Mouse (Mus musculus): ENCODE data around the gene Phldb2. TPM values are rescaled to one million over a fixed set of nuclear protein-coding genes. Genes with fewer than 3 reads are reported as not detected.

Phldb2 gene
- total and polyA plus RNA-seq, 3 experiments = not detected

- DNase-seq (ENCODE audit: low read depth, low spot score) = no peak
- H3K36me3 ChIP-seq (ENCODE audit: control insufficient read depth in 1 of 2, insufficient read depth in 2 of 2, low read length in 2 of 2) = no peaks in the 10 kb centered on the region
- H3K9ac ChIP-seq (ENCODE audit: control insufficient read depth, low read depth, low read length, poor library complexity, severe bottlenecking) = no peak overlapping the region
- no peak overlapping the region for H3K4me3 ChIP-seq (ENCODE audit: control insufficient read depth in 1 of 2, insufficient read depth in 1 of 2, low read depth in 2 of 2, low read length in 2 of 2)
- no peaks in the 10 kb centered on the region for H3K79me2 ChIP-seq (ENCODE audit: control insufficient read depth, insufficient read depth, low read length, poor library complexity)
- H3K4me1 ChIP-seq (ENCODE audit: control insufficient read depth in 1 of 2, insufficient read depth in 2 of 2, low read length in 2 of 2) = no peaks in the 10 kb centered on the region
- no peaks in the 10 kb centered on the region for H3K27me3 ChIP-seq (ENCODE audit: control insufficient read depth in 1 of 2, insufficient read depth in 2 of 2, low read length in 2 of 2)
- no peak for TF ChIP-seq BHLHE40 (IDR thresholded peaks at IDR 0.05; ENCODE audit: borderline replicate concordance, low read depth, low read length)
- TF ChIP-seq TBP (IDR thresholded peaks at IDR 0.05; ENCODE audit: low read depth, low read length) = no peak
- no peak for TF ChIP-seq UBTF (IDR thresholded peaks at IDR 0.05; ENCODE audit: borderline replicate concordance, insufficient read depth, low read depth, low read length)
- no peak for TF ChIP-seq EP300 (IDR thresholded peaks at IDR 0.05; ENCODE audit: low read depth in 1 of 2, low read length in 2 of 2)
- no peak for TF ChIP-seq ETS1 (IDR thresholded peaks at IDR 0.05; ENCODE audit: low read depth, low read length)
- TF ChIP-seq RAD21 (IDR thresholded peaks at IDR 0.05; ENCODE audit: low read depth, low read length) = no peak
- no peak for TF ChIP-seq GABPA (IDR thresholded peaks at IDR 0.05; ENCODE audit: low read depth, low read length)
- no peak for TF ChIP-seq MYB (IDR thresholded peaks at IDR 0.05; ENCODE audit: low read depth, low read length)
- TF ChIP-seq POLR2A (IDR thresholded peaks at IDR 0.05; ENCODE audit: control insufficient read depth in 1 of 2, insufficient read depth in 1 of 2, low read depth in 1 of 2, low read length in 2 of 2, poor library complexity in 1 of 2) = no peak
- H3K9me3 ChIP-seq (replicated peaks; ENCODE audit: insufficient read depth, low read length) = no peaks in the 10 kb centered on the region
- no peak overlapping the region for H3K27ac ChIP-seq (ENCODE audit: control insufficient read depth, low read depth, low read length)
Observed at GRCm38 (mm10) chr16:45956390-45956950, 3.1 kb upstream of the Phldb2 start.

- Histone ChIP-seq H3K27me3 (ENCODE audit: control insufficient read depth in 1 of 2, insufficient read depth in 2 of 2, low read length in 2 of 2) (no peaks in the 10 kb centered on the region), H3K4me1 (ENCODE audit: control insufficient read depth in 1 of 2, insufficient read depth in 2 of 2, low read length in 2 of 2) (no peaks in the 10 kb centered on the region), H3K27ac (ENCODE audit: control insufficient read depth, low read depth, low read length) (no peak overlapping the region), H3K36me3 (ENCODE audit: control insufficient read depth in 1 of 2, insufficient read depth in 2 of 2, low read length in 2 of 2) (no peaks in the 10 kb centered on the region), H3K79me2 (ENCODE audit: control insufficient read depth, insufficient read depth, low read length, poor library complexity) (no peaks in the 10 kb centered on the region), H3K4me3 (ENCODE audit: control insufficient read depth in 1 of 2, insufficient read depth in 1 of 2, low read depth in 2 of 2, low read length in 2 of 2) (no peak overlapping the region), H3K9ac (ENCODE audit: control insufficient read depth, low read depth, low read length, poor library complexity, severe bottlenecking) (no peak overlapping the region), H3K9me3 (replicated peaks; ENCODE audit: insufficient read depth, low read length) (no peaks in the 10 kb centered on the region)
- no peak for DNase-seq (ENCODE audit: low read depth, low spot score)
- TF ChIP-seq POLR2AphosphoS2 (IDR thresholded peaks at IDR 0.05; ENCODE audit: low read length) = no peak
- no peak for TF ChIP-seq ETS1 (IDR thresholded peaks at IDR 0.05; ENCODE audit: low read depth, low read length)
- no peak for TF ChIP-seq EP300 (IDR thresholded peaks at IDR 0.05; ENCODE audit: low read depth in 1 of 2, low read length in 2 of 2)
- no peak for TF ChIP-seq UBTF (IDR thresholded peaks at IDR 0.05; ENCODE audit: borderline replicate concordance, insufficient read depth, low read depth, low read length)
- TF ChIP-seq MYB (IDR thresholded peaks at IDR 0.05; ENCODE audit: low read depth, low read length) = no peak
- TF ChIP-seq RAD21 (IDR thresholded peaks at IDR 0.05; ENCODE audit: low read depth, low read length) = no peak
Observed at GRCm38 (mm10) chr16:45952501-45952900, 897 bp downstream of the Phldb2 start.

DNA sequence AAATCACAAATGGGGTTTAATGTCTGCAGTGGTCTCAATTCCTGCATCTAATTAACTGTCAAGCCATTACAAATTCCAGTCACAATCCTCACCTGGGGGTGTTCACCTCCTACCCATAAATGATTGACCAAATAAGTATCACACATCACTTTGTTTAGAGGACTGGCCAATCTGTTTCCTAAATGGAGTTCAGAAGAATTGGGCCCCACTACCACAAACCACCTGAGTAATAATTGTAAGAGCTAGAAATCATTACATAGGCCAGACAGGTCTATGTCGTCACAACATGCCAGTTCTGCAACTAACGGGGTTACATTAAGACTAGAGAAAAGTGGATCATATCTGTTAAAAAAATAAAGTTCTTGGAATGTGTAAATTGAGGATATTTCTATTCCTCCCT is 1.4 kb downstream of the Phldb2 start:
- no peak overlapping the region for H3K27ac ChIP-seq (ENCODE audit: control insufficient read depth, low read depth, low read length)
- H3K9ac ChIP-seq (ENCODE audit: control insufficient read depth, low read depth, low read length, poor library complexity, severe bottlenecking) = no peak overlapping the region
- no peaks in the 10 kb centered on the region for H3K9me3 ChIP-seq (replicated peaks; ENCODE audit: insufficient read depth, low read length)
- no peaks in the 10 kb centered on the region for H3K36me3 ChIP-seq (ENCODE audit: control insufficient read depth in 1 of 2, insufficient read depth in 2 of 2, low read length in 2 of 2)
- no peak for DNase-seq (ENCODE audit: low read depth, low spot score)
- H3K27me3 ChIP-seq (ENCODE audit: control insufficient read depth in 1 of 2, insufficient read depth in 2 of 2, low read length in 2 of 2) = no peaks in the 10 kb centered on the region
- no peaks in the 10 kb centered on the region for H3K79me2 ChIP-seq (ENCODE audit: control insufficient read depth, insufficient read depth, low read length, poor library complexity)
- H3K4me1 ChIP-seq (ENCODE audit: control insufficient read depth in 1 of 2, insufficient read depth in 2 of 2, low read length in 2 of 2) = no peaks in the 10 kb centered on the region
- no peak for TF ChIP-seq CTCF (IDR thresholded peaks at IDR 0.05 in 2 of 3, conservative IDR thresholded peaks at IDR 0.05 in 1 of 3; ENCODE audit: control insufficient read depth in 1 of 3, insufficient read depth in 1 of 3, low read depth in 2 of 3, low read length in 3 of 3, poor library complexity in 1 of 3, severe bottlenecking in 1 of 3)
- no peak for TF ChIP-seq GABPA (IDR thresholded peaks at IDR 0.05; ENCODE audit: low read depth, low read length)
- no peak for TF ChIP-seq ZKSCAN1 (IDR thresholded peaks at IDR 0.05; ENCODE audit: low read depth, low read length)
- no peak for TF ChIP-seq USF2 (IDR thresholded peaks at IDR 0.05; ENCODE audit: borderline replicate concordance in 1 of 2, insufficient read depth in 1 of 2, low read depth in 1 of 2, low read length in 2 of 2)
- TF ChIP-seq UBTF (IDR thresholded peaks at IDR 0.05; ENCODE audit: borderline replicate concordance, insufficient read depth, low read depth, low read length) = no peak
- H3K4me3 ChIP-seq (ENCODE audit: control insufficient read depth in 1 of 2, insufficient read depth in 1 of 2, low read depth in 2 of 2, low read length in 2 of 2) = no peak overlapping the region
